Mouse (Mus musculus) cerebellum, adult 2 months (tissue): ENCODE results near the gene Selenon.

Experiments used
- CTCF ChIP-seq: fragments of 200-500 bp; IDR thresholded peaks from 2 replicates; pipeline ENCODE4 v1.5.1; 2011; ENCODE audit warnings: low read depth, mild to moderate bottlenecking, control low read depth, low read length, moderate library complexity, borderline replicate concordance; ENCODE audit not compliant: insufficient read depth
- POLR2A ChIP-seq: fragments of 200-500 bp; IDR thresholded peaks from 2 replicates; pipeline ENCODE4 v1.6.1; 2011; ENCODE audit warnings: low read length, control low read depth, borderline replicate concordance; ENCODE audit not compliant: insufficient read depth

DNA sequence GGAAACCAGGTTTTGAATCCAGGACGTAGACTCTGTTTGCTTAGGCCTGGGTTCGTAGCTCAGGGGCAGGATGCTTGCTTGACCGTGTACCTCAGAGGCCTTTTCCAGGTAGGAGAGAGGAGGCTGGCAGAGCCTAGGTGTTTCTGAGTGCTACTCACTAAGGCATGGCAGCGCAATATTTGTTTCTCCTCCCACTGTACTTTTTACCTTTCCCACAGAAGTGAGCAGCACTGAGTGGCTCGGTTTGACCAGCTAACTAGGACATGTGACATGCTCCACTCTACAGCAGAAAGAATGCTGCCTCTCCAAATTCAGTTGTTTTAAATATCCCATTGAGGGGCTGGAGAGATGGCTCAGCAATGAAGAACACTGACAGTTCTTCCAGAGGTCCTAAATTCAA is 63.8 kb downstream of the Selenon start:
- TF ChIP-seq POLR2A (no peak), CTCF (no peak)
